In genomic region chr4:130799118-130799517, GRCm38 (mm10) we compare ENCODE assay signal across 8 mouse cellular contexts. TPM values are rescaled to one million over a fixed set of nuclear protein-coding genes. Genes with fewer than 3 reads are reported as not detected.
DNase-seq lines count a peak whose midpoint lies in the region; ATAC-seq and TF ChIP-seq lines count a peak whose summit lies in the region.

No protein-coding gene starts in this region.

- 66% methylated on average over 4 of the region's 4 CpGs for WGBS in forebrain, embryonic 10.5 days
- WGBS in forebrain, embryonic 16.5 days = 35% methylated on average over 4 of the region's 4 CpGs
- WGBS in midbrain, postnatal 0 days = 29% methylated on average over 4 of the region's 4 CpGs

- no peak overlapping the region for H3K4me3 ChIP-seq in forebrain, embryonic 10.5 days
- H3K4me3 ChIP-seq in forebrain, embryonic 16.5 days (replicated peaks; ENCODE audit: low read length) = no peak overlapping the region
- H3K4me3 ChIP-seq in midbrain, postnatal 0 days (ENCODE audit: low read depth, low read length) = no peak overlapping the region
- no peak overlapping the region for H3K4me3 ChIP-seq in left cerebral cortex, adult 2 months

- peak overlapping the region; percentile 46; the same call in 1 of the 2 replicates for H3K27ac ChIP-seq in forebrain, embryonic 10.5 days
- H3K27ac ChIP-seq in forebrain, embryonic 16.5 days (ENCODE audit: low read length) = no peak overlapping the region
- H3K27ac ChIP-seq in midbrain, postnatal 0 days (ENCODE audit: low read depth, low read length) = 0 out of 2 replicates have a peak overlapping the region, but pooled peaks have one; percentile 47
- H3K27ac ChIP-seq in left cerebral cortex, adult 2 months = no peak overlapping the region; the same call in 1 of the 2 replicates

- H3K9me3 ChIP-seq in forebrain, embryonic 10.5 days = no peaks in the 10 kb centered on the region
- no peaks in the 10 kb centered on the region for H3K9me3 ChIP-seq in forebrain, embryonic 16.5 days (ENCODE audit: control insufficient read depth, low read length)
- H3K9me3 ChIP-seq in midbrain, postnatal 0 days (ENCODE audit: low read length) = no peaks in the 10 kb centered on the region

- intact Hi-C loops in heart, postnatal 36 days (cut with DNase I) = loop anchor here (2.0 kb wide), 1 partner anchor 38 kb away; no protein-coding TSS in a partner anchor
- intact Hi-C loops in left cerebral cortex, adult 2 months (cut with DNase I) = loop anchor here (5.0 kb wide), 1 partner anchor 1043 kb away; the partner anchor contains the start of gene Mecr

- H3K4me2 ChIP-seq in forebrain, embryonic 16.5 days (ENCODE audit: low read length) = no peak overlapping the region
- H3K4me2 ChIP-seq in midbrain, postnatal 0 days (ENCODE audit: low read depth, low read length, poor library complexity, severe bottlenecking) = no peak overlapping the region

- no peak for DNase-seq in forebrain, embryonic 10.5 days (ENCODE audit: extremely low spot score, low spot score)
- peak; percentile 30 for DNase-seq in ovary, postnatal 36 days (ENCODE audit: low spot score)
- no peak for DNase-seq in ovary, postnatal 10 days (ENCODE audit: low spot score)
- peak; percentile 54 to 59 for DNase-seq in heart, postnatal 36 days
- DNase-seq in midbrain, postnatal 0 days (ENCODE audit: low spot score) = peak; percentile 75
- DNase-seq in left cerebral cortex, adult 2 months (ENCODE audit: extremely low spot score in 1 of 2, low spot score in 2 of 2) = no peak
- DNase-seq in frontal cortex, postnatal 25 days (ENCODE audit: low spot score in 2 of 2) = no peak

- H3K27me3 ChIP-seq in forebrain, embryonic 10.5 days (ENCODE audit: poor library complexity, severe bottlenecking) = peaks cover 38% of the 10 kb centered on the region
- no peaks in the 10 kb centered on the region for H3K27me3 ChIP-seq in forebrain, embryonic 16.5 days (replicated peaks; ENCODE audit: control insufficient read depth, insufficient read depth, low read length)
- no peaks in the 10 kb centered on the region for H3K27me3 ChIP-seq in midbrain, postnatal 0 days (ENCODE audit: insufficient read depth, low read length)

- peaks cover 68% of the 10 kb centered on the region for H3K4me1 ChIP-seq in forebrain, embryonic 10.5 days
- peaks cover 67% of the 10 kb centered on the region for H3K4me1 ChIP-seq in forebrain, embryonic 16.5 days (replicated peaks; ENCODE audit: control insufficient read depth, insufficient read depth, low read length)
- peaks cover 51% of the 10 kb centered on the region for H3K4me1 ChIP-seq in midbrain, postnatal 0 days (ENCODE audit: insufficient read depth, low read length)

- ATAC-seq in forebrain, embryonic 16.5 days = no peak
- ATAC-seq in midbrain, postnatal 0 days (ENCODE audit: low FRiP score) = 0 out of 2 replicates have a peak, but pooled peaks have one; percentile 21

- TF ChIP-seq CTCF in midbrain, postnatal 0 days (IDR thresholded peaks at IDR 0.05) = no peak
- TF ChIP-seq CTCF in left cerebral cortex, adult 2 months (IDR thresholded peaks at IDR 0.05) = no peak

- 0 out of 2 replicates have a peak, but pooled peaks cover 4% of the 10 kb centered on the region for H3K36me3 ChIP-seq in forebrain, embryonic 10.5 days (replicated peaks)
- H3K36me3 ChIP-seq in forebrain, embryonic 16.5 days (ENCODE audit: control insufficient read depth, insufficient read depth) = no peaks in the 10 kb centered on the region
- H3K36me3 ChIP-seq in midbrain, postnatal 0 days (ENCODE audit: insufficient read depth, low read length) = 0 out of 2 replicates have a peak, but pooled peaks cover 5% of the 10 kb centered on the region

- H3K9ac ChIP-seq in forebrain, embryonic 16.5 days (replicated peaks; ENCODE audit: low read depth, low read length) = no peak overlapping the region
- H3K9ac ChIP-seq in midbrain, postnatal 0 days (replicated peaks; ENCODE audit: low read length, poor library complexity, severe bottlenecking) = no peak overlapping the region

RNA-seq across cellular contexts. Expression of gene Sdc3, which starts 6.8 kb away (rescaled TPM):
- polyA plus RNA-seq in forebrain, embryonic 10.5 days (2016; fragmentation: Nextera tagmentation; extraction: Ambion mirVana) = 17.8 and 18.7 TPM in 2 replicates
- 89.6 and 113 TPM in 2 replicates for polyA plus RNA-seq in forebrain, embryonic 16.5 days (2015; fragmentation: Nextera tagmentation; extraction: Ambion mirVana)
- total RNA-seq in heart, postnatal 36 days (2021) = 10 to 100 TPM; 35.5 to 46.0 TPM
- total RNA-seq in midbrain, postnatal 0 days (2014; rRNA removed) = 645 and 733 TPM in 2 replicates
- 241 and 242 TPM in 2 replicates for polyA plus RNA-seq in midbrain, postnatal 0 days (2015; fragmentation: Nextera tagmentation; extraction: Ambion mirVana)
- total RNA-seq in left cerebral cortex, adult 2 months (2021) = 100 to 1,000 TPM; 136 to 167 TPM

Comparison
In these comparisons a context has a peak if more than half of its experiments do, and no peak if none do; other contexts are left out.
1. DNase-seq: peak in ovary, postnatal 36 days (single experiment), heart, postnatal 36 days (2 of 2) and midbrain, postnatal 0 days (single experiment); none in forebrain, embryonic 10.5 days (single experiment), ovary, postnatal 10 days (single experiment), left cerebral cortex, adult 2 months (0 of 2) and frontal cortex, postnatal 25 days (0 of 2).
2. H3K27ac ChIP-seq: peak in forebrain, embryonic 10.5 days (single experiment) and midbrain, postnatal 0 days (single experiment); none in forebrain, embryonic 16.5 days (single experiment) and left cerebral cortex, adult 2 months (single experiment).